Mouse (Mus musculus): ENCODE results near the gene Szt2.

- TF ChIP-seq CTCF (IDR thresholded peaks at IDR 0.05; ENCODE audit: low read depth), result no peak
- TF ChIP-seq EP300 (IDR thresholded peaks at IDR 0.05; ENCODE audit: low read depth), result no peak
Observed at GRCm38 (mm10) chr4:118315286-118315685, 93.8 kb downstream of the Szt2 start.
